Mouse (Mus musculus): ENCODE data around the gene Gm49337.

DNA sequence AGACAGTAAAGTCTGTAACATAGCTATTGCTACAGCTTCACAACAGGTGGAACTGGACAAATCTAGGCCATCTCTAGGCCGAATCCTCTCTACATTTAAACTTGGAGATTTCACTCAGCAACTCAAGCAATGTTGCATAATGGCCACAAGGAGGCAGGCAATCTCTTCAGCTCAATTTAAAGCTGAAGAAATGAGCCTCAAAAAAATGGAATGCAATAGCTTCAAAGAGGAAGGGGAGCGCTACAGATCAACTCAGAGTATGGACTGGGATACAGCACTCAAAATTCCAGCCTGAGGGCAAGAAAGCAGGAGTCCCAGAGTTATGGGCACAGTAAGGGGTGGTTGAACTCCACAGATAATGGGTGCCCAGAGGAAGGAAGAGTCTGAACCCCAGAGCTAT, 38.2 kb upstream of the Gm49337 start:
- TF ChIP-seq CTCF (IDR thresholded peaks at IDR 0.05; ENCODE audit: control insufficient read depth, insufficient read depth, low read length) (peak; percentile 30; the same call in 1 of the 2 replicates), POLR2A (IDR thresholded peaks at IDR 0.05; ENCODE audit: borderline replicate concordance, control insufficient read depth, low read depth, low read length) (no peak)

Data from bone marrow, adult 2 months (tissue).